Mouse (Mus musculus) kidney, postnatal 25 days (tissue): ENCODE data around the gene Drg1.
A peak's percentile ranks its signal among the peaks of the same experiment; 100 is the strongest.
"Not testable (repeated sequence)": the region's sequence is repeated elsewhere in the genome, so short reads cannot be mapped to it uniquely, and the experiment has no call there.

Source experiments
- DNase-seq, 2 experiments: peaks; one replicate each; pipeline ENCODE4 v3.0.0; 2021; ENCODE audit warnings: mixed read lengths in 2 of 2

Gene Drg1

GRCm38 (mm10) chr11:3206783-3207182 is 59.4 kb downstream of the Drg1 start:
- DNase-seq, result no peak

- no peak for DNase-seq
Observed at GRCm38 (mm10) chr11:3205207-3205606, 61.0 kb downstream of the Drg1 start.

DNA sequence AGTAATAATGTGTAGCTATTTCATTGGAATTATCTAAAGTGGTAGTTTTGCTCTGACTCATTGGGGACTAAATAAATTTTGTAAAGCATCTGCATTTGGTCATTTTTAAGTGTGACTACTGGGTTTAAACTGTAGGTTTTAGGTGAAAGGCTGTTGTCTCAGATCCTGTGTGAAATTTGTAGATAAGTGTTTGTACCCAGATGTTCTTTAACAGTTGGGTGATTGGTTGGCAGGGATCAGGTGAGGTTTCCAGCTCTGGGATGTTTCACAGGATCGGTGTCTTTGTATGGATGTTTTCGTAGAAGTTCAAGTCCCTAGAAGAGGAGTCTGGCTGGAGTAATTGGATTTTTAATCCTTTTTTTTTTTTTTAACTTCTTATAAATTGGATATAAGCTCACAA is 62.4 kb downstream of the Drg1 start:
- DNase-seq, result no peak

GRCm38 (mm10) chr11:3202781-3203441 is 63.3 kb downstream of the Drg1 start:
- peak; percentile 65 to 90 for DNase-seq

GRCm38 (mm10) chr11:3202231-3202701 is 63.9 kb downstream of the Drg1 start, which contains the start of gene Eif4enif1:
Gene Eif4enif1, plus strand, starts transcription at chr11:3202392.
- peak; percentile 88 to 93 for DNase-seq

DNA sequence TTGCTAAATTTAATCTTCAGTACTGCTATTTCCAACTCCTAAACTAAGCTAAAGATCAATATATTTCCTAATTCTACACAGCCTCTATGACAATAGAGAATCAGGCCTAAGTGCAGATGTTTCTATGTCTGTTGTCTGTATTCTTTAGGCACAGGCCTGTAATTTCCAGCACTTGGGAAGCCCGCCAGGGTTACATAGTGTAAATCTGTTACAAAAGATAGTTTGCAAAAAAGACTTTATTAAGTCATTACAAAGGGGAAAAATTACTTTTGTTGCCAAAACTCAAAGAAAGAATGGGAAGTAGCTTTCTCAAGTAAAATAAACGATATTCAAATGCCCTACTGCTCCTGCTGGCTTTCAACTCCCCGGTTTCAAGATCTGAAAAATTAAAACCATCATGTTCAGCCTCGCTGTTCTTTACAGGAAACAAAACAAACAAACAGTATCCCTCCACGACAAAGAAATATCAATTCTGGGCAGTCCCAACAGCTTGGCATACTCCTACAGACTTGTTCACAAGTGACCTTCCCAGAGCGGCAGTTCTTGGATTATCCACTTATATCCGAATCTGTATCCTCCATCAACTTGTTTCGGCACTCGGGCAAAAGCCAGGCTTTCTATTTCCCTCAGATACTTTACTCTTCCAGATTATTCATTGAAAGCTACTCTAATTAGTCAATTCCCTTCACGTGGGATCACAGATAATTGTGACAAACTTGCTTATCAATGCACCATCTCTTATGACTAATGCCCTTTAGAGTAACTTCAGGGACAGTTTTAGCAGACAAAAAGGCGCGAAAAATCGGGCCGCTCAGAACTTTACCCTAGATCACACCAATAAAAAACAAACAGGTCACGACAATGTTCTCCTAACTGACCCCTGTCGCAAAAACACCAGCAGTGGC is 64.6 kb downstream of the Drg1 start:
- DNase-seq, result peak in 1 of 2 experiments; percentile 7

DNA sequence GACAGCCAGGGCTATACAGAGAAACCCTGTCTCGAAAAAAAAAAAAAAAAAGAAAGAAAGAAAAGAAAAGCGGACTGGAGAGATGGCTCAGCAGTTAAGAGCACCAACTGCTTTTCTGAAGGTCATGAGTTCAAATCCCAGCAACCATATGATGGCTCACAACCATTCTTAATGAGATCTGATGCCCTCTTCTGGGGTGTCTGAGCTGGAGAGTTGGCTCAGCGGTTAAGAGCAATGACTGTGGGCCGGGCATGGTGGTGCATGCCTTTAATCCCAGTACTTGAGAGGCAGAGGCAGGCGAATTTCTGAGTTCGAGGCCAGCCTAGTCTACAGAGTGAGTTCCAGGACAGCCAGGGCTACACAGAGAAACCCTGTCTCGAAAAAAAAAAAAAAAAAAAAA is 65.6 kb downstream of the Drg1 start:
- DNase-seq, result not testable (repeated sequence)

GRCm38 (mm10) chr11:3193363-3193762 is 72.9 kb downstream of the Drg1 start, which contains the start of gene Sfi1:
Gene Sfi1, minus strand, starts transcription at chr11:3193463.
- no peak for DNase-seq

DNA sequence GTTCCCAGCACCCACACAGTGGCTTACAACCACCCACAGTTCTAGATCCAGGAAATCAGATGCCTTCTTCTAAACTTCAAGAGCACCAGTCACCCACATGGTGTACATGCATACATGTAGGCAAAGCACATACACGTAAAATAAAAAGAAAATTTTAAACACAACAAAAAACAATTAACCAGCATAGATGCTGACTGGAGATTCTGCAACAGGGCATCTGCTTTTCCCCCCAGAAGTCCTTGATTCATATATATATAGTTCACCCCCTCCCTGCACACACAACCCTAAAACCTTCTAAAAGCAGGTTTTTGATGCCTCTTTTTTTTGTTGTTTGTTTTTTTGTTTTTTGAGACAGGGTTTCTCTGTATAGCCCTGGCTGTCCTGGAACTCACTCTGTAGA is 83.5 kb downstream of the Drg1 start:
- DNase-seq, result peak; percentile 33 to 49

DNA sequence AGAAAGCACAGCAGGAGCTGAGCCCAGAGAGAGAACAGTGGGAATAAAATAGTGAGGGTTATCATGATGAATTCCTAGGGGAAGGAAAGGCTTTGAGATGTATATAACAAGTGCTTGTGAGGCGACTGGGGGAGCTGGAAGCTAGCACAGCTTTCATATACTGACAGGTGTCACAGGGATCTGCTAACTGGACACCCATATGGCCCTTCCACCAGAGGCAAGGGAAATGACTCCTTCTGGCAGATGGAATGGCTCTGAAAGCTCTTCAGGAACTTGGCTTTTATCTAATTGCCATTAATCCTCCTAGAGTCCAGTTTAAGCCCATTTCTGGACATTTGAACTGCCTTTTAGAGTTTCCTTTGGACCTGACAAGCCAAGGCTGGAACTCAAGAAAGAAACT is 84.2 kb downstream of the Drg1 start:
- DNase-seq, result not testable (repeated sequence)

- DNase-seq, result peak; percentile 76 to 86
Observed at GRCm38 (mm10) chr11:3181250-3181649, 85.0 kb downstream of the Drg1 start.

DNA sequence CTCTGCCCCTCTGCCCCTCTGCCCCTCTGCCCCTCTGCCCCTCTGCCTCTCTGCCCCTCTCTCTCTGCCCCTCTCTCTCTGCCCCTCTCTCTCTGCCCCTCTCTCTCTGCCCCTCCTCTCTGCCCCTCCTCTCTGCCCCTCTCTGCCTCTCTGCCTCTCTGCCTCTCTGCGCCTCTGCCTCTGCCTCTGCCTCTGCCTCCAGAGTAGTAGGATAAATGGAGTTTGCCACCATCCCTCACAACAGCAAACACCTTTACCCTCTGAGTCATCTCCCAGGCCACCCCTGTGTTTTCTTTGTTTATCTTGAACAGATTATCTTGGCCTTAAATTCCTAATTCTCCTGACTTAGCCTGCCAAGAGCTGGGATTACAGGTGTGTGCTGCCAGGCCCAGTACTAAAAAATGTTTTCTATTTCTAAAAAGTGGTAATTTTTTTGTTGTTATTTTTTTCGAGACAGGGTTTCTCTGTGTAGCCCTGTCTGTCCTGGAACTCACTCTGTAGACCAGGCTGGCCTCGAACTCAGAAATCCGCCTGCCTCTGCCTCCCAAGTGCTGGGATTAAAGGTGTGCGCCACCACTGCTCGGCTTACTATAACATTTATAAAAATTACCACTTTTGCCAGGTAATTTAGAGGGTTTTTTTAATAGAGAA is 85.6 kb downstream of the Drg1 start:
- DNase-seq, result not testable (repeated sequence)

DNA sequence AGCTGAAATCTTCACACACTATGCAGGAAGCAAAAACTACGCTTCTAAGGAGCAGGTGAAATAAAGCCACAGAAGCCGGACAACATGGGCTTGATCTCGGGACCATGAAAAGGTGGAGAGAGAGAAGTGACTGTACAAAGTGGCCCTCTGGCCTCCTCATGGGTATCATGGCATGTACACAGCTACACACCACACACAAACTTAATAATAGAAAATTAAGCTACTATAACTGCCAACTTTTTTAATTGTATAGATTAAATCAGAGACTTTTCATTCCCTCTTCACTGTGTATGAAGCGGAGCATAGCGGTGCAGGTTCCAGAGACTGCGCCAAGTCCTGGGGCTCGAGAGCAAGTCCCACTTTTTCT is 86.5 kb downstream of the Drg1 start:
- peak; percentile 17 to 64 for DNase-seq

DNA sequence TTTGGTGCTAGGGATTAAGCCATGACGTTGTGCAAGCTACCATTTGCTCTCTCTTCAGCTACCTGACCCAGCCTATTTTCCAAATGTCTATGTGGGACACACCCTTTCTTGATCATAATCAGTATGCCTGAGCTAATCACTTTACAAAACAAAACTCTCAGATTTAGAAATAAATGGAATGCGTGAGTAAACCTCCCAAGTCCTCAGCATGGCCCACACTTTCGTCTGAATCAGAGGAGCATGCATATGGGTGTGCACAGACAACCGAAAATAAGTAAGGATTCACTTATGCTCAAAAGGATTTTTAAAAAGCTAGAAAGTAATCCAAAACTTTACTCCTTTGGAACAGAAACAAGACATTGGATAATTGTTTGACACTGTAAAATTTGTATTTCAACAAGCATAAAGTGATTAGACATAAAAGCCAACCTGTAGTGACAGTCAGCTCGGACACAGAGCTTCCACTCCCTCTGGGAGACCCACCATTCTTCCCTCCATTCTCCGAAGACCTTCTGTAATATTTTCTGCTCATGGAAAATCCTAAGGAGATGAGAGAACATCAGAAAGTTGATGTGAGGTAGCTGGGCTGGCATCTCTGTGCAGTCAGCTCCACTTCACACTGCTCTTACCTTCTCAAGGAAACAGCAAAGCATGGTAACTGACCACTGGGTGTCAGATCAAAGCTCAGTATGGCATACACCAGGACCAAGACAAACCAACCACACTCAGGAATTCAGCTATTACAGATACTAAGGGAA is 87.1 kb downstream of the Drg1 start:
- peak; percentile 49 to 77 for DNase-seq

DNA sequence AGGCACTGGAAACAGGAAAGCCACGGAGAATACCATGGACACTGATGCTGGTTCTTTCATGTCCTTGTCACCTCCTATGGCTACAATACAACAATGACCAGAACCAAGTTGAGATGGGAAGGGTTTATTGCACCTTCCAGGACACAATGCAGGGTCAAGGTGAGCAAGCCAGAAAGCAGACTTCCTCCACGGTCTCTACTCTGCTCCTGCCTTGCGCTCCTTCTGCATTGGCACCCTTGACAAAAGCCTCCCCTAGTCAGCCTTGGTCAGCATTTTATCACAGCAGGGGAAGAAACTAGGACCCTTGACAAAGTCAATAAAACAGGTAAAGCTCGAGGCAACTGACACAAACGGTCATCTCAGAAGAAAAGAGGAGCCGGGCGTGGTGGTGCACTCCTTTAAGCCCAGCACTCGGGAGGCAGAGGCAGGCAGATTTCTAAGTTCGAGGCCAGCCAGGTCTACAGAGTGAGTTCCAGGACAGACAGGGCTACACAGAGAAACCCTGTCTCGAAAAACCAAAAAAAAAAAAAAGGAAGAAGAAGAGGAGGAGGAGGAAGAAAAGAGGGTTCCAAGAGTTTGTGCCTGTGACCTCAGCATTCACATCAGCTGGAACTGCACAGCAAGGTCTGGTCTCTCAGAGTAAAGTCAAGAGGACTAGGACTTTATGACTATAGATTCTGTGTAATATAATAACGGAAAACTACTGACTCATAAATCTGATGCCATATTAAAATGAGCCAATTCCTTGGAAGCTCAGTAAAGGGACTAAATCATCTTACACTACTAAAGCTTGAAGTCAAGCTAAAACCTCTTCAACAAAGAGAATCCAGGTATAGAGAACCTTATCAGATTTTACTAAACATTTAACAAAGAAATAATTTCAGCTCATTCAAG is 92.5 kb downstream of the Drg1 start:
- DNase-seq, result peak; percentile 62 to 88

DNA sequence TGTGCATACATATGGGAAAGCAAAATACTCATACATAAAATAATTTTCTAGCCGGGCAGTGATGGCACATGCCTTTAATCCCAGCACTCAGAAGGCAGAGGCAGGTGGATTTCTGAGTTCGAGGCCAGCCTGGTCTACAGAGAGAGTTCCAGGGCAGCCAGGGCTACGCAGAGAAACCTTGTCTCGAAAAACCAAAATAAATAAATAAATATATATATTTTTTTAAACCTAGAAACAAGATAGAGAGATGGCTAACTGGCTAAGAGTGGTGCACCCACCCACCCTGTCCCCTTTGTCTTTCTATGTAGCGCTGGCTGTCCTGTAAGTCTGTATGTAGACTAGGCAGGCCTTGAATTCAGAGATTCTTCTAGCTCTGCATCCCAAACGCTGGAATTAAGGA is 93.7 kb downstream of the Drg1 start:
- not testable (repeated sequence) for DNase-seq

- DNase-seq, result peak; percentile 54 to 71
Observed at GRCm38 (mm10) chr11:3171931-3172330, 94.3 kb downstream of the Drg1 start.

DNA sequence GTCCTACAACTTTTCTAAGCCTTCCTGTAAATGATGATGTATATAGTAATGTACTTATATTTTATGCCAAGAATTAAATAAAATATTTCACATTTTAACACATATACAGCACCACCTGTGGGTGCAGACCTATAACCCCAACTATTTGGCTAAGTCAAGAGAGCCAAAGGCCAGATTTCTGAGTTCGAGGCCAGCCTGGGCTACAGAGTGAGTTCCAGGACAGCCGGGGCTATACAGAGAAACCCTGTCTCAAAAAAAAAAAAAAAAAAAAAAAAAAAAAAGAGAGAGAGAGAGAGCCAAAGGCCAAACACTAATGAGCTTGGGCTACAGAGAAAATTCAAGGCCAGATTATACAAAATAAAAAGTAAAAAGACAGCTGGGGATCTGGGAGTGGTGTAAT is 97.2 kb downstream of the Drg1 start:
- DNase-seq, result peak; percentile 20 to 59

GRCm38 (mm10) chr11:3167571-3168001 is 98.6 kb downstream of the Drg1 start:
- peak; percentile 39 to 63 for DNase-seq

DNA sequence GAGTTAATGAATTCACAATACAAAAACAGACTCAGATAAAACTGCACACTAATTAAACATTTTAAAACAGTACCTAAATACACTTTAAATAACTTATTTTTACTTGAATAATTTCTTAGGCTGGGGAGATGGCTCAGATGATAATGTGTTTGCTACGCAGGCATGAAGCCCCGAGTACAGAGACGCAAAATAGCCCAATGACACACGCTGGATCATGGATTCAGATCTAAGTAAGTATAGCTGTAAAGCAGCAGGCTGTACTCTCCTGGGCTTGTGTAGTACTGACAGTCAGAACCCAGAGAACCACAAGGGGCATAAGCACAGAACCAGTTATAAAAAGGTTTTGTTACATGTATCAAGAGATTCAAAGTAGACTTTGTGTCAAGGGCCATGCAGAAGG is 99.1 kb downstream of the Drg1 start:
- DNase-seq, result not testable (repeated sequence)

GRCm38 (mm10) chr11:3166321-3166720 is 99.9 kb downstream of the Drg1 start:
- DNase-seq, result not testable (repeated sequence)
